Mouse (Mus musculus) T-helper 17 cell (primary cell): ENCODE measurements around the gene Mlec.

Experiments
- in situ Hi-C, 2 experiments: fragments of 300-600 bp; cut with MboI, MseI; formaldehyde crosslinking; loops; 1 replicate in 1 of 2; 2 replicates in 1 of 2; pipeline ENCODE4 v1.15.1; 2025; ENCODE audit warnings: high pct_unique_total_duplicates in 2 of 2

Mlec gene

GRCm38 (mm10) chr5:115158040-115158983 lies at the start of gene Mlec:
TSS of gene Mlec (minus strand) at chr5:115158179.
- in situ Hi-C loops = no loop called here

GRCm38 (mm10) chr5:115207244-115207643 lies 49.3 kb upstream of the Mlec start:
- in situ Hi-C loops = no loop called here

GRCm38 (mm10) chr5:115204562-115205311 lies 46.8 kb upstream of the Mlec start:
- in situ Hi-C loops = no loop called here

GRCm38 (mm10) chr5:115203735-115204561 lies 46.0 kb upstream of the Mlec start:
- in situ Hi-C loops = no loop called here

- in situ Hi-C loops = no loop called here
These were observed 36.7 kb upstream of the Mlec start for GRCm38 (mm10) chr5:115194626-115195221.

- in situ Hi-C loops = no loop called here
These were observed 36.0 kb upstream of the Mlec start, which contains the start of gene Cabp1 for GRCm38 (mm10) chr5:115193669-115194625. TSS of gene Cabp1 (minus strand) at chr5:115194381.

GRCm38 (mm10) chr5:115193226-115193625 lies 35.2 kb upstream of the Mlec start:
- in situ Hi-C loops = no loop called here

GRCm38 (mm10) chr5:115192828-115193195 lies 34.8 kb upstream of the Mlec start:
- in situ Hi-C loops = no loop called here

GRCm38 (mm10) chr5:115191880-115192827 lies 34.2 kb upstream of the Mlec start:
- in situ Hi-C loops = no loop called here

- in situ Hi-C loops = no loop called here
These were observed 32.1 kb upstream of the Mlec start for GRCm38 (mm10) chr5:115190081-115190480.

GRCm38 (mm10) chr5:115188824-115189223 lies 30.8 kb upstream of the Mlec start:
- in situ Hi-C loops = loop anchor here in 1 of 2 experiments (5.0 kb wide), 1 partner anchor 62 kb away; no protein-coding TSS in a partner anchor

GRCm38 (mm10) chr5:115187188-115188131 lies 29.5 kb upstream of the Mlec start:
- in situ Hi-C loops = loop anchor here in 1 of 2 experiments (5.0 kb wide), 1 partner anchor 60 kb away; no protein-coding TSS in a partner anchor

GRCm38 (mm10) chr5:115186371-115187073 lies 28.5 kb upstream of the Mlec start:
- in situ Hi-C loops = loop anchor here in 1 of 2 experiments (5.0 kb wide), 1 partner anchor 59 kb away; no protein-coding TSS in a partner anchor

GRCm38 (mm10) chr5:115184726-115185125 lies 26.7 kb upstream of the Mlec start:
- in situ Hi-C loops = loop anchor here in 1 of 2 experiments (5.0 kb wide), 1 partner anchor 57 kb away; no protein-coding TSS in a partner anchor

- in situ Hi-C loops = no loop called here
These were observed 25.5 kb upstream of the Mlec start for GRCm38 (mm10) chr5:115183482-115183881.

- in situ Hi-C loops = no loop called here
These were observed 24.9 kb upstream of the Mlec start for GRCm38 (mm10) chr5:115182925-115183324.
